Mouse (Mus musculus) MEL (cell line): ENCODE results near the gene Zfp189. TPM values are rescaled to one million over a fixed set of nuclear protein-coding genes. Genes with fewer than 3 reads are reported as not detected.

ENCODE experiments used
- DNase-seq: peaks from one replicate; pipeline ENCODE4 v3.0.0; 2011; ENCODE audit warnings: low read depth, low spot score
- H3K27ac ChIP-seq: 2 replicates; pipeline ENCODE4 v1.5.1; 2012; ENCODE audit warnings: low read depth, mild to moderate bottlenecking, control low read depth, low read length, moderate library complexity; ENCODE audit not compliant: control insufficient read depth
- H3K27me3 ChIP-seq, 2 experiments: fragments of 150-350 bp in 1 of 2; sonication (generic) in 1 of 2; 2 replicates each; pipeline ENCODE4 v1.6.1; 2012; ENCODE audit warnings: low read length in 2 of 2, mild to moderate bottlenecking in 2 of 2, improper control_type of control experiment in 1 of 2, moderate library complexity in 1 of 2; ENCODE audit not compliant: insufficient read depth in 2 of 2, control insufficient read depth in 1 of 2
- H3K36me3 ChIP-seq, 2 experiments: 2 replicates each; pipeline ENCODE4 v1.6.1; 2012 to 2014; ENCODE audit warnings: low read length in 2 of 2, improper control_type of control experiment in 1 of 2, inconsistent platforms in 1 of 2, mild to moderate bottlenecking in 1 of 2; ENCODE audit not compliant: insufficient read depth in 2 of 2, control insufficient read depth in 1 of 2
- H3K4me1 ChIP-seq, 2 experiments: fragments of 150-350 bp in 1 of 2; sonication (generic) in 1 of 2; 2 replicates each; pipeline ENCODE4 v1.6.1; 2012; ENCODE audit warnings: low read length in 2 of 2, improper control_type of control experiment in 1 of 2, mild to moderate bottlenecking in 1 of 2; ENCODE audit not compliant: insufficient read depth in 2 of 2, control insufficient read depth in 1 of 2
- H3K4me3 ChIP-seq, 2 experiments: fragments of 150-350 bp in 1 of 2; sonication (generic) in 1 of 2; 2 replicates each; pipeline ENCODE4 v1.5.1; 2012; ENCODE audit warnings: low read depth in 2 of 2, low read length in 2 of 2, mild to moderate bottlenecking in 2 of 2, moderate library complexity in 2 of 2, control low read depth in 1 of 2, improper control_type of control experiment in 1 of 2; ENCODE audit not compliant: control insufficient read depth in 1 of 2, insufficient read depth in 1 of 2
- H3K79me2 ChIP-seq: 2 replicates; pipeline ENCODE4 v1.6.1; 2012; ENCODE audit warnings: mild to moderate bottlenecking, low read length, moderate library complexity; ENCODE audit not compliant: control insufficient read depth, poor library complexity, insufficient read depth
- H3K9ac ChIP-seq: 2 replicates; pipeline ENCODE4 v1.6.1; 2012; ENCODE audit warnings: low read depth, mild to moderate bottlenecking, control low read depth, low read length, moderate library complexity; ENCODE audit not compliant: control insufficient read depth, poor library complexity, severe bottlenecking
- H3K9me3 ChIP-seq: fragments of 150-350 bp; sonication (generic); replicated peaks from 2 replicates; pipeline ENCODE4 v1.6.1; 2012; ENCODE audit warnings: mild to moderate bottlenecking, low read length, improper control_type of control experiment, moderate library complexity; ENCODE audit not compliant: insufficient read depth
- BHLHE40 ChIP-seq: IDR thresholded peaks from 2 replicates; pipeline ENCODE4 v1.6.1; 2012; ENCODE audit warnings: low read depth, mild to moderate bottlenecking, inconsistent platforms, low read length, improper control_type of control experiment, borderline replicate concordance
- CHD1 ChIP-seq: IDR thresholded peaks from 2 replicates; pipeline ENCODE4 v1.6.1; 2012; ENCODE audit warnings: low read depth, mild to moderate bottlenecking, inconsistent platforms, low read length, improper control_type of control experiment
- CTCF ChIP-seq, 3 experiments: IDR thresholded peaks in 2 of 3; conservative IDR thresholded peaks in 1 of 3; 2 replicates each; pipeline ENCODE4 v1.5.1; 2011 to 2012; ENCODE audit warnings: low read length in 3 of 3, low read depth in 2 of 3, mild to moderate bottlenecking in 2 of 3, improper control_type of control experiment in 1 of 3, inconsistent platforms in 1 of 3, mixed read lengths in 1 of 3, moderate library complexity in 1 of 3; ENCODE audit not compliant: control insufficient read depth in 1 of 3, insufficient read depth in 1 of 3, poor library complexity in 1 of 3, severe bottlenecking in 1 of 3
- EP300 ChIP-seq, 2 experiments: IDR thresholded peaks; 2 replicates each; pipeline ENCODE4 v1.6.1; 2011; ENCODE audit warnings: improper control_type of control experiment in 2 of 2, low read length in 2 of 2, low read depth in 1 of 2, mild to moderate bottlenecking in 1 of 2
- ETS1 ChIP-seq: IDR thresholded peaks from 2 replicates; pipeline ENCODE4 v1.6.1; 2012; ENCODE audit warnings: low read depth, mild to moderate bottlenecking, inconsistent platforms, low read length, improper control_type of control experiment, moderate library complexity
- GATA1 ChIP-seq: IDR thresholded peaks from 2 replicates; pipeline ENCODE4 v1.6.1; 2011; ENCODE audit warnings: low read depth, low read length, improper control_type of control experiment
- JUND ChIP-seq: IDR thresholded peaks from 2 replicates; pipeline ENCODE4 v1.6.1; 2011; ENCODE audit warnings: low read depth, mild to moderate bottlenecking, improper control_type of control experiment, low read length
- KAT2A ChIP-seq: conservative IDR thresholded peaks from 2 replicates; pipeline ENCODE4 v1.6.1; 2012; ENCODE audit warnings: low read depth, low read length, improper control_type of control experiment, inconsistent platforms
- MAX ChIP-seq: IDR thresholded peaks from 2 replicates; pipeline ENCODE4 v1.6.1; 2011; ENCODE audit warnings: low read length, improper control_type of control experiment
- MXI1 ChIP-seq: IDR thresholded peaks from 2 replicates; pipeline ENCODE4 v1.6.1; 2011; ENCODE audit warnings: mild to moderate bottlenecking, low read depth, low read length, improper control_type of control experiment
- MYB ChIP-seq: IDR thresholded peaks from 2 replicates; pipeline ENCODE4 v1.6.1; 2011; ENCODE audit warnings: mild to moderate bottlenecking, low read depth, low read length, improper control_type of control experiment
- NELFE ChIP-seq: IDR thresholded peaks from 2 replicates; pipeline ENCODE4 v1.6.1; 2011; ENCODE audit warnings: low read depth, low read length, improper control_type of control experiment
- POLR2A ChIP-seq, 2 experiments: IDR thresholded peaks; 2 replicates each; pipeline ENCODE4 v1.6.1; 2011 to 2012; ENCODE audit warnings: low read length in 2 of 2, mild to moderate bottlenecking in 2 of 2, control low read depth in 1 of 2, improper control_type of control experiment in 1 of 2, low read depth in 1 of 2, moderate library complexity in 1 of 2; ENCODE audit not compliant: control insufficient read depth in 1 of 2, insufficient read depth in 1 of 2, poor library complexity in 1 of 2
- POLR2AphosphoS2 ChIP-seq: IDR thresholded peaks from 2 replicates; pipeline ENCODE4 v1.6.1; 2011; ENCODE audit warnings: low read length, improper control_type of control experiment
- RAD21 ChIP-seq: IDR thresholded peaks from 2 replicates; pipeline ENCODE4 v1.6.1; 2011; ENCODE audit warnings: mild to moderate bottlenecking, low read depth, low read length, improper control_type of control experiment
- SMC3 ChIP-seq: IDR thresholded peaks from 2 replicates; pipeline ENCODE4 v1.6.1; 2011; ENCODE audit warnings: low read depth, low read length, improper control_type of control experiment
- TBP ChIP-seq: IDR thresholded peaks from 2 replicates; pipeline ENCODE4 v1.8.0; 2011; ENCODE audit warnings: low read depth, low read length, improper control_type of control experiment
- TCF12 ChIP-seq: IDR thresholded peaks from 2 replicates; pipeline ENCODE4 v1.6.1; 2014; ENCODE audit warnings: low read depth, mild to moderate bottlenecking, inconsistent platforms, low read length, improper control_type of control experiment, moderate library complexity
- USF1 ChIP-seq: IDR thresholded peaks from 2 replicates; pipeline ENCODE4 v1.6.1; 2014; ENCODE audit warnings: low read depth, mild to moderate bottlenecking, inconsistent platforms, low read length, improper control_type of control experiment, moderate library complexity
- USF2 ChIP-seq, 2 experiments: IDR thresholded peaks; 2 replicates each; pipeline ENCODE4 v1.6.1; 2011 to 2012; ENCODE audit warnings: improper control_type of control experiment in 2 of 2, low read length in 2 of 2, borderline replicate concordance in 1 of 2, inconsistent platforms in 1 of 2, low read depth in 1 of 2, mild to moderate bottlenecking in 1 of 2; ENCODE audit not compliant: insufficient read depth in 1 of 2
- ZC3H11A ChIP-seq: IDR thresholded peaks from 2 replicates; pipeline ENCODE4 v1.6.1; 2012; ENCODE audit warnings: low read depth, mild to moderate bottlenecking, inconsistent platforms, low read length, improper control_type of control experiment
- ZKSCAN1 ChIP-seq: IDR thresholded peaks from 2 replicates; pipeline ENCODE4 v1.6.1; 2012; ENCODE audit warnings: low read depth, mild to moderate bottlenecking, inconsistent platforms, low read length, improper control_type of control experiment, moderate library complexity
- ZMIZ1 ChIP-seq: IDR thresholded peaks from 2 replicates; pipeline ENCODE4 v1.6.1; 2012; ENCODE audit warnings: low read depth, mild to moderate bottlenecking, inconsistent platforms, low read length, improper control_type of control experiment, moderate library complexity
- ZNF384 ChIP-seq: IDR thresholded peaks from 2 replicates; pipeline ENCODE4 v1.6.1; 2012; ENCODE audit warnings: low read depth, mild to moderate bottlenecking, inconsistent platforms, low read length, improper control_type of control experiment
- polyA plus RNA-seq, 2 experiments: library from polyadenylated mRNA; stranded (reverse) in 1 of 2; unstranded in 1 of 2; fragments of >175 nt in 1 of 2; fragments of >200 nt in 1 of 2; gene quantifications; 2 replicates each; pipeline versions ENCODE4 v1.2.1 to v1.2.4; 2012; ENCODE audit warnings: low replicate concordance in 2 of 2, low read depth in 1 of 2; ENCODE audit not compliant: insufficient read length in 2 of 2, insufficient read depth in 1 of 2, missing spikeins in 1 of 2
- total RNA-seq: library from RNA; depleted of rRNA; stranded (reverse); fragments of 300-350 nt; gene quantifications from 2 replicates; pipeline ENCODE4 v1.2.3, GENCODE M21; 2012

Zfp189 gene
- total and polyA plus RNA-seq, 3 experiments = 3.3 to 5.3 TPM; not detected in 1

DNA sequence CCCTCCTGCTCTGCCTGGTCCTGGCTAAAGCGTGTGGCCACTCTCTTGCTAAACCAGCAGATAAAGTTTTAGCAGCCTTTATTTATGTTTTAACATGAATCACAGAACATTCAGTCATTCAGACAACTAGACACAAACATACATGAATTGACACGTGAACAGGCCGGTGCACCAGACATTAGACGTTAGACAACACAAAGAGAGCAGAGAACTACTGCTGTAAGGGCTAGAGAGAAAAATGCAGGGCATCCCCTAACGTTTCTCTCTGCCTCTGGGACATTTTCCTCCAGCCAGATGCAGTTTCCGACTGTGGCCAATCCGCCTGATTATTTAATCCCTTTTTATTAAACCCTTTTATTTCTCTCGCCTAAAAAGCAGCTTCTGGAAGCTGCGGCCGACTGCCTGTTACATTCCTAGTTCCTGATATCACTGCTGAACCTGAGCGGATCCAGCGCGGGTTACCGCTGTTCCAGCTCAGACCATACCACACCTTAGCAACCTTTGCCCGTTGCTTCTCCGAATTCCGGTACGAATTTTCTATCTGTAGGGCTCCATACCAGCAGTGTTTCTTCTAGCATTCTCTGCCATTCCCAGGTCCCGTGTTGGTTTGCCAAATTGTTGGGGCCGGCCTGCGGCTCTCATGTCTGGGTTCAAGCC lies 40.7 kb upstream of the Zfp189 start:
- TF ChIP-seq JUND (no peak), POLR2AphosphoS2 (no peak), ZC3H11A (no peak), MYB (no peak), RAD21 (no peak), GATA1 (no peak), USF1 (no peak), ZNF384 (no peak), NELFE (no peak), EP300 (IDR thresholded peaks at IDR 0.05; ENCODE audit: low read depth in 1 of 2, low read length in 2 of 2) (no peak), CTCF (IDR thresholded peaks at IDR 0.05 in 2 of 3, conservative IDR thresholded peaks at IDR 0.05 in 1 of 3; ENCODE audit: control insufficient read depth in 1 of 3, insufficient read depth in 1 of 3, low read depth in 2 of 3, low read length in 3 of 3, poor library complexity in 1 of 3, severe bottlenecking in 1 of 3) (no peak), ZMIZ1 (no peak), TCF12 (no peak), KAT2A (no peak), MXI1 (no peak), TBP (no peak), ZKSCAN1 (no peak)
- Histone ChIP-seq H3K4me1 (peaks cover 0 to 3% of the 10 kb centered on the region in 2 experiments; a peak in 3 of 4 replicates), H3K79me2 (no peaks in the 10 kb centered on the region), H3K9ac (no peak overlapping the region), H3K27ac (no peak overlapping the region), H3K36me3 (peaks cover 0 to 2% of the 10 kb centered on the region in 2 experiments; a peak in 1 of 4 replicates), H3K27me3 (no peaks in the 10 kb centered on the region), H3K9me3 (no peaks in the 10 kb centered on the region), H3K4me3 (no peak overlapping the region)
- DNase-seq = no peak

DNA sequence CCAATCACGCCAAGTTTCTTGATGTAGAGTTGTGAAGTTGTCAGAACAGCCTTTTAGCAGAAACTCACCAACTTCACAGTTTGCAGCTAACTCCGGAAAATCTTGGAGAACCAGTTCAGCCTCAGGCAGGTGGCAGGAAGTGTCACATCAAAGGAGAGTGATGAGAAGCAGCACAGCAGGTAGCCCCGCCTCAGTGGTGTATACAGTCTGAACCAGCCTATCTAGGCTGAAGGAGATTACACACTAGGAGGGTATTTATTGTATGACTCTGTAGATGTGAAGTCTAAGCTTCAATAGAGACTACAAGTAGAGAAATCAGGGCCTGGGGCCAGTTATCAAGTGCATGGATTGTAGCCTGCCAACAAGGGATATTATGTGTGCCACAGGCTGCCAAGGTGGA lies 40.1 kb upstream of the Zfp189 start:
- no peak for TF ChIP-seq MAX
- TF ChIP-seq JUND = no peak
- no peak for TF ChIP-seq POLR2A (IDR thresholded peaks at IDR 0.05; ENCODE audit: control insufficient read depth in 1 of 2, insufficient read depth in 1 of 2, low read depth in 1 of 2, low read length in 2 of 2, poor library complexity in 1 of 2)
- TF ChIP-seq USF1 = no peak
- no peak for TF ChIP-seq MYB
- TF ChIP-seq POLR2AphosphoS2 = no peak
- TF ChIP-seq USF2 (IDR thresholded peaks at IDR 0.05; ENCODE audit: borderline replicate concordance in 1 of 2, insufficient read depth in 1 of 2, low read depth in 1 of 2, low read length in 2 of 2) = no peak
- TF ChIP-seq ETS1 = no peak
- no peak for TF ChIP-seq NELFE
- TF ChIP-seq BHLHE40 = no peak
- TF ChIP-seq GATA1 = no peak
- TF ChIP-seq CTCF (IDR thresholded peaks at IDR 0.05 in 2 of 3, conservative IDR thresholded peaks at IDR 0.05 in 1 of 3; ENCODE audit: control insufficient read depth in 1 of 3, insufficient read depth in 1 of 3, low read depth in 2 of 3, low read length in 3 of 3, poor library complexity in 1 of 3, severe bottlenecking in 1 of 3) = no peak
- TF ChIP-seq SMC3 = no peak
- TF ChIP-seq CHD1 = no peak
- no peak for TF ChIP-seq EP300 (IDR thresholded peaks at IDR 0.05; ENCODE audit: low read depth in 1 of 2, low read length in 2 of 2)
- peaks cover 0 to 2% of the 10 kb centered on the region in 2 experiments; a peak in 1 of 4 replicates for H3K36me3 ChIP-seq
- no peak overlapping the region for H3K4me3 ChIP-seq
- H3K4me1 ChIP-seq = peaks cover 0 to 3% of the 10 kb centered on the region in 2 experiments; a peak in 2 of 4 replicates
- H3K27ac ChIP-seq = no peak overlapping the region
- H3K27me3 ChIP-seq = no peaks in the 10 kb centered on the region
- no peaks in the 10 kb centered on the region for H3K79me2 ChIP-seq
- DNase-seq = no peak
- H3K9ac ChIP-seq = no peak overlapping the region
- no peaks in the 10 kb centered on the region for H3K9me3 ChIP-seq
